Mouse (Mus musculus) natural killer cell, adult 2 months (primary cell): Measurements from ENCODE around the gene Cobll1.

Experiments used
- DNase-seq, 2 experiments: peaks; one replicate each; pipeline ENCODE4 v3.0.0; 2022; ENCODE audit warnings: low spot score in 2 of 2

Gene Cobll1

DNA sequence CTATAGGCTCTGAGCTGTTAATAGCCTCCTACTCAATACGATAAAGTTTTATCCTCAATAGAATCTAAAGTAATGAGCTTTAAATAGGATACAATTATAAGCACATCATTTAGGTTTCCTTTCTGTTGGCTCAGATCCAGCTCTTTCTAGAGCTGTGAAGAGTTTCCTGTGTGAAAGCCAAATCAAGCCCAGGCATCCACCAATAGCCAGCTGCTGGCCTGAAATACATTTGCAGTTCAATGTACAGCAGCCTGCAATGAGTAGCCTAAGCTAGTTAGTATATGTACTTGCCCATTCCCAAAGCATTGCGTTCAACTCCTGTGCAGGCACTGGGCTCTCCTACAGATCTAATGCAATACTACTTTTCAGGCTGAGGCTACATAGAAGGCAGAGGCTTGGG, 145.2 kb downstream of the Cobll1 start:
- peak in 1 of 2 experiments; percentile 1 for DNase-seq

DNA sequence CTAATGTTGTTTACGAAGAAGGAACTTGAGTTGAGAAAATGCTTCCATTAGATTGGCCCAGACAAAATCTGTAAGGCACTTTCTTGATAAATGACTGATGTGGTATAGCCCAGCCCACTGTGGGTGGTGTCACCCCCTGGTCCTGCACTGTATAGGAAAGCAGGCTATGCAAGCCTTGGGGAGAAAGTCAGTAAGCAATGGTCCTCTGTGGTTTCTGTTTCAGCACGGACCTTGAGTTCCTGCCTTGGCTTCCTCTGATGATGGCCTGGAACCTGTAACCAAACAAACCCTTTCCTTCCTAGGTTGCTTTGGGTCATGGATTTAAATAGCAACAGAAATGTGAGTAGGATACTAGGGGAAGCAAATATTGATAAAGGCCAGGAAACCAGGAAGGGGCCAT, 148.2 kb downstream of the Cobll1 start:
- no peak for DNase-seq

DNA sequence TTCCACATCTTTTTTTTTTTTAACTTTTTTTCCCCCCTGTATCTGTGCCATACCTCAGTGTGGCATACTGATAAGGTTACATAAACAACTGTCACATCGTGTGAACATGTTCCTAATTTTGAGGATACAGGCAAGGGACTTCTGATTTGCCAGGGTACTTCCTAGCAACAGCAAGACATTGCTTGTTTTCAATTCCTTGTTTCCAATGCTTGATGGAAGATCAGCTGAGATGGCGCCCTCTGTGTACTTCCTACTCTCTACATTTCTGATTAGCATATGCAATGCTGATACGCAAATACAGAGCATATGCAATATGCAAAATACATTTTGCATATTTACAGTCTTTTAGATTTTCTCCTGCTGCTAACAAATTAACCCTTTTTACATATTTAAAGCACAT, 152.0 kb downstream of the Cobll1 start:
- no peak for DNase-seq

DNA sequence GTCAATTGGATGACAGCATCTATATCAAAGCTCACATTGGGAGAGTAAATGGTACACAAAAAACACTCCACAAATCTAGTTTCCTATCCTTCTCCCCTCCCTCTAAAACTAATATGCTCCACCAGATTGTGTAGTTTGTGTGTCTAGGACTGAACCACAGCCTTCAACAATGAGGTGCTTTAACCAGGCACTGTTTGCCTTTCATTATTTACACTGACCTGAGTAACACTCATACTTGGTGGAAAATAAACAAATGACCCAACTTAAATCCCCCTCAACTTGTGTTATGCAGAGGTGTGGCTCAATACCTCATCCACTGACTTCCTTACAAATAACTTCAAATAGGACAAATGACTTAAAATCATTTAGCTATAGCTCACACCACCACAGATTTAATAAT, 155.8 kb downstream of the Cobll1 start:
- DNase-seq: no peak

DNA sequence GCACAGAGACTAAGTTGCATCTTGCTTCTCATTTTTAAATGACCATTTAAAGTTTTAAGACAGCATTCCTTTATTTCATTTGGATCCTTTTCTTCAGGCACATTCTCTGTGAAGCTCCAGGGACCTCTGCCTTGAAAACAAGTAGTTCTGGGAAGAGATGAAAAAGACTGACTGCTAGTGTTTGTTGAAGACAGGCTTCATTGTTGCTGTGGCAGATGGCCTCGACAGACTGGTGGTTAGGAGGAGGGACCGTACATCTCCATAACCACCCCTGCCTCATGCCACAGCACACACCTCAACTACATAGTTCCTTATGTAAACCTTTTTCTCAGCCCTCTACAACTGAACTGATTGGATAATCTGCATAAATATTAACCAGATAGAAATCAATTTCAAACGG, 161.7 kb downstream of the Cobll1 start:
- DNase-seq: no peak

DNA sequence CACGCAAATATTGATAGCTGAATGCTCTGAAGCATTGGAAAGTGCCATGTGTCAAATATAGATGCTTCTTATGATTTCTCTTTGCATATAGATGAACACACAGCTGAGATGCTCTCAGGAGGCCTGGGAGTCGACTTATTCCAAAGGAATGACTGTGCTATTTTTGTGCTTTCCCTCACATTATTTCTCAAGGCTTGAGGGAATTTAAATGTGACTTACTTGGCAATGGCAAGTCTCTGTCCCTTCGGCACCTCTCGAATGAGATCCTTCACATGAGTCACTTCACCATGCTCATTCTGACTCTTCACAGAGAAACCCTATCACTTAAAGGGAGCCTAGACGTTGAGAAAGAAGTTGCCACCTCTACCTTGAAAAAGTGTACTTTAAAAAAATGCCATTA, 163.4 kb downstream of the Cobll1 start:
- no peak for DNase-seq

DNA sequence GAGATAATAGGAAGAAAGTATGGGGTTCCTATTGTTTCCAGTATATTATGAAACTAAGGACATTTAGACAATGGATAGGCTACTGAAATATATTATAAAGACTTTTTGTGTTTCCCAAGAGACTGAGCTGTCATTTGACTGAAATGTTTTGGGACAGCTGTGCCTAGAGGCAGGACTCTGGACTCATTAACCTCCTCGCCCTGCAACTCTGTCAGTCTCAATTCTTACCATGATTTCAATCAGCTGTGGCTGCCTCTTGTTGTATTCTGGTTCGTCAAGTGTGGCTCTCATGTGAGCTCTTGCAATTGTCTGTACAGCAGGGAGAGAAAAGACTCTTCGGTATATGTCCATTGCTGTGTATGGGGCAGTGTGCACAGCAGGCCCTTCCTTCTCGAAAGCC, 163.8 kb downstream of the Cobll1 start:
- DNase-seq: no peak

DNA sequence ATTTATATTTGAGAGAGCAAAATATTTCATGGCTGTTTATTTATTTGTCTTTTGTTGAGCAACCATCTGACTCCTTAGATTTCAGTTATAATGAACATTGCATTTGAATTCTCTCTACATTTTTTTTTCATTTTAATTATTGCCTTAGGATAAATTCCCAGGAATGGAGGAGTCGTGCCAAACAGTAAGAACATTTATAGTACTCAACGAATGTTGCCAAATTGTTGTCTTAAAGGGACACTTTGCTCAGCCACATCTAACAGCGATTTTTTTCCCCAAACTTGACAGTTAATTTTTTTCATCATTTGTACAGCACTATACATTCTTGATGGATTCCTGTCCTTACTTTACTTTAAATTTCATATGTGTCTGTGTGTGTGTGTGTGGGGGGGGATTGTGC, 167.0 kb downstream of the Cobll1 start:
- DNase-seq: no peak

DNA sequence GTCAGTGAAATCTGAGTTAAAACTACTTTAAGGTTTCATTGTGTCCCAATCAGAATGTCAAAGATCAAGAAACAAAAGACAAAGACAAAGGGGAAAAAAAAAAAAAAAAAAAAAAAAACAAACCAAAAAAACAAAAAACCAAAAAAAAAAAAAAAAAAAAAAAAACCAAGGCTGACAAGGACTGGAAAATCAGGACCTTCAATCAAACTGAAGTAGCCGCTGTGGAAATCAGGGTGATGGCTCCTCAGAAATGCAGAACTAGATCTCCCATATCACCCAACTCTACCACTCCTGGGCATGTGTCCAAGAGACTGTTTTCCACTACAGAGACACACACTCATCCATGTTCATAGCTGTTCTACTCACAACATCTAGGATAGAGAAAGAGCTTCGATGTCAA, 185.4 kb downstream of the Cobll1 start:
- DNase-seq: no peak

DNA sequence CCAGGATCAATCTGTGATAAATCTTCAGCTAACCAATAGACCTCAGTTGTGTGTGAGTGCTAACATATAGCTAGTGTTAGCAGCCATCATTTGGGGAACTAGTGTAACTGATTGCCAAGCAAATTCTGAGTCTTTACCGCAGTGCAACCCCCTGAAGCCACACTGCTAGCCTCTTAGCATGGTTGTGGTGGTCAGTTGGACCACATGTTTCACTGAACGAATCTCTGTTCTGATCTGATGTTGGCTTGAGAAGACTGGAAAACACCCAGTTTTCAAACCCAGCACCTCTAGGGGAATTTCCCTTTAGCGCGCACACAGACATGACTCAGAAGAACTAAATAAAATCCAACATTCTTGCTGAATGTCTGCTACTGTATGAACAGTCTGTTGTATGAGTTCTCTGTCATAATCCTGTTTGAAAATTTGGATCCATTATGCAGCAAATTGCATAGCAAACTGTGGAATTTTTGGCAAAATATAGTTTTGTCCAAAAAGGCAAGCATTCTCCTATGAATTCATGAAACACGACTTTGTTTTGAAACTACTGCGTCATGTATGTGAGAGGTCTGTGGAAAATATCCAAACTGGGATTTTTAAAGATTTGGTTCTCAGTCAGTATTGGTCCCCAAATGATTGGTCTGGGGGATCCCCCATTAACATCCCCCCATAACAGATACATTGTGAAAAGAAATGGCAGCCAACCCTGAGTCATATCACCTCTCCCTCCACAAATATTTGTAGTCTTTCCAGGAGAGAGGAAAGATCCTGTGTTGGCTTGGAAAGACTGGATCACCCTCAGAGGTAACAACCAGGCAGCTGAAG, 186.8 kb downstream of the Cobll1 start:
- DNase-seq: no peak

DNA sequence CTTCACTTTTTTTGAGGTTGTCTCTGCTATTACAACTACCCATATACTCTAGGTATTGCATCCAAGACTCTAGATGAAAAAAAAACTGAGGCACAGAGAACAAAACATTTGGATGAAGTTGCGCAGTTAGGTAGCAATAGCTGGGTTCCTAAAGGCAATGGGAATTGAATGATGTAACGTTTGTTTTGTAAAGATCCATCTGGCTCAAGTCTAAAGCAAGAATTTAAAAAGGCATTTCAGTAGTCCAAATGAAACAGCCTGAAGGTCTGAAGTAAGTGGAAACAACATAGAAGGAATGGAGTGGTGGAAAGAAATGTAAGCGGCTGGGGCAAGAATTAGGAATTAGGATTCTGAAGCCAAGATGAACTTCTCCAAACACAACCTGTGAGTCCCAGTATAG, 188.4 kb downstream of the Cobll1 start:
- DNase-seq: no peak

DNA sequence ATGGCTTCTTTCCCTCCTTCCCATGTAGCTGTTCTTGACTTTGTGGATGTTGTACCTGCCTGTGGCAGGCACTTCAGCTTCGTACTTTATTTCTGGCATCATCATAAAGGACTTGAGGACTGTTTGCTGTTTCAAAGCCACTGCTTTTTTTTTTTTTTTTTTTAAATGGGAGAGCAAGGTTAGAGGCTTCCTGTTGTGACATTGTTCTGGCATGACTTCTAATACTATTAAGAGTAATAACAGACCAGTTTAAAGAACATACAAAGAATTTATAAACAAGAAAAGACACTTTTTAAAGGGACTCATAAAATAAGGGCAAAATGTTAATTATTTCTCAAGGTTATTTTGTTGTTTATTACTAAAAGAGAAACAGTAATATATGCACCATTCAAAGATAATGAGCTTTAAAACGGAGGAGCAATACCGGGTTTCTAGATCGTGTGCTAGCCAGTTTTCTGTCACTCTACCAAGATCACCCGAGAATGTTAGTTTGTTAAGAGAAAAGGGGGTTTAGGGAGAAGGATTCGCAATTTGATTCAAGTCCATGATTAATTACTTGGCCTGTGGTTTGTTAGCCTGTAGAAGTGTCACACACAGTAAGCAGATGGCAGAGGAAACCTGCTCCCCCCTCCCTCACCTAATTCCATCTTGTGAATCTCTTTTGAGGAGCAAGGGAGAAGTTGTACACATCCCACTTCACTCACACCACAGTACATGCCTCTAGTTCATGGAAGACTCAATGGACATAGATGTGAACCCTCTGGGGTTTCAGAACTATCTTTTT, 190.8 kb downstream of the Cobll1 start:
- no peak for DNase-seq
